Mouse (Mus musculus) intestine, postnatal 0 days (tissue): Measurements from ENCODE around the gene D030056L22Rik. TPM values are rescaled to one million over a fixed set of nuclear protein-coding genes. Genes with fewer than 3 reads are reported as not detected.

Experiments
- ATAC-seq: fragments of 200-750 bp; cut with Nextera tagmentation; 2 replicates; pipeline ENCODE4 v1.8.0; 2017; ENCODE audit warnings: mild to moderate bottlenecking, moderate TSS enrichment, moderate library complexity
- H3K27ac ChIP-seq: fragments of 300-500 bp; sonication (generic); 2 replicates; pipeline ENCODE4 v1.5.1; 2014; ENCODE audit warnings: mild to moderate bottlenecking, low read depth, low read length, moderate library complexity
- H3K27me3 ChIP-seq: fragments of 300-500 bp; sonication (generic); replicated peaks from 2 replicates; pipeline ENCODE4 v1.6.1; 2014; ENCODE audit warnings: low read length, mixed read lengths; ENCODE audit not compliant: control insufficient read depth, insufficient read depth
- H3K36me3 ChIP-seq: fragments of 300-500 bp; sonication (generic); 2 replicates; pipeline ENCODE4 v1.6.1; 2014; ENCODE audit warnings: mild to moderate bottlenecking, moderate library complexity; ENCODE audit not compliant: control insufficient read depth, insufficient read depth
- H3K4me1 ChIP-seq: fragments of 300-500 bp; sonication (generic); replicated peaks from 2 replicates; pipeline ENCODE4 v1.6.1; 2014; ENCODE audit warnings: antibody characterized with exemption, low read length, mixed read lengths; ENCODE audit not compliant: control insufficient read depth, insufficient read depth
- H3K4me2 ChIP-seq: fragments of 300-500 bp; sonication (generic); replicated peaks from 2 replicates; pipeline ENCODE4 v1.6.1; 2014; ENCODE audit warnings: low read depth, mild to moderate bottlenecking, moderate library complexity
- H3K4me3 ChIP-seq: fragments of 300-500 bp; sonication (generic); 2 replicates; pipeline ENCODE4 v1.5.1; 2014; ENCODE audit warnings: low read depth, low read length
- H3K9ac ChIP-seq: fragments of 300-500 bp; sonication (generic); 2 replicates; pipeline ENCODE4 v1.6.1; 2014; ENCODE audit warnings: mild to moderate bottlenecking, low read depth, low read length
- H3K9me3 ChIP-seq: fragments of 300-500 bp; sonication (generic); 2 replicates; pipeline ENCODE4 v1.6.1; 2016; ENCODE audit warnings: mixed run types; ENCODE audit not compliant: control insufficient read depth
- CTCF ChIP-seq: sonication (generic); IDR thresholded peaks from 2 replicates; pipeline ENCODE4 v1.5.1; 2016; ENCODE audit warnings: low read depth, mild to moderate bottlenecking, control low read depth, antibody characterized with exemption, moderate library complexity
- WGBS: fragments of 180-500 bp; shearing (Covaris S2); extraction: QIAGEN DNeasy Blood & Tissue Kit; methylation state at CpG from one replicate; pipeline ENCODE4 v1.1.7; 2014; 5-methylcytosine and 5-hydroxymethylcytosine counted together
- polyA plus RNA-seq: library from polyadenylated mRNA; unstranded; fragments of >200 nt; fragmentation: Nextera tagmentation; extraction: Ambion mirVana; gene quantifications from 2 replicates; pipeline ENCODE4 v1.2.1, GENCODE M21; 2015

Gene D030056L22Rik
- polyA plus RNA-seq, 1 experiment from 2014 or later: 11.3 TPM

GRCm38 (mm10) chr19:18758269-18758668 is 45.3 kb downstream of the D030056L22Rik start:
- Histone ChIP-seq H3K9me3 (no peaks in the 10 kb centered on the region), H3K27me3 (no peaks in the 10 kb centered on the region), H3K4me2 (no peak overlapping the region), H3K27ac (no peak overlapping the region), H3K36me3 (no peaks in the 10 kb centered on the region), H3K9ac (no peak overlapping the region), H3K4me1 (no peaks in the 10 kb centered on the region), H3K4me3 (no peak overlapping the region)
- TF ChIP-seq CTCF: no peak
- no peak for ATAC-seq
- 31% methylated on average over 6 of the region's 6 CpGs for WGBS

DNA sequence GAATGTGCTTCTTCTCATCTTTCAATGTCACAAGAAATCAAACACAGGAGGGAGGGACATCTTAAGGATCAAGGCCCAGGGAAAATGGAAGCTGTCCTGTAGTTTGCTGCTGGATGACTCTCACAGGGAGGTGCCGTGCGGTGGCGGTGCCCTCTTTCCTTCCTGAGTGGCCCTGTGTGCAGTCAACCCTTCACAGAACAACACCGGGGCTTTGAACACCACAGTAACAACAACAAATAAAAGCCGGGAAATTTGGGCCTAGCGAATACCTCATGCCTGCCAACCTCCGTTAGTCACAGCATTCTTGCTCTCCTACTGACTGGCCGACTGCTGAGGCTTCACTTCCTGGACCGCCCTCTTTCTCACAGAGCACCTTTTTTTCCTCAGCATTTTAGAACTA is 45.9 kb downstream of the D030056L22Rik start:
- no peak for TF ChIP-seq CTCF
- H3K27me3 ChIP-seq: no peaks in the 10 kb centered on the region
- no peak for ATAC-seq
- WGBS: 73% methylated on average over 9 of the region's 9 CpGs
- no peaks in the 10 kb centered on the region for H3K4me1 ChIP-seq
- H3K9ac ChIP-seq: no peak overlapping the region
- H3K4me2 ChIP-seq: no peak overlapping the region
- H3K27ac ChIP-seq: no peak overlapping the region
- no peak overlapping the region for H3K4me3 ChIP-seq
- no peaks in the 10 kb centered on the region for H3K9me3 ChIP-seq
- H3K36me3 ChIP-seq: no peaks in the 10 kb centered on the region

DNA sequence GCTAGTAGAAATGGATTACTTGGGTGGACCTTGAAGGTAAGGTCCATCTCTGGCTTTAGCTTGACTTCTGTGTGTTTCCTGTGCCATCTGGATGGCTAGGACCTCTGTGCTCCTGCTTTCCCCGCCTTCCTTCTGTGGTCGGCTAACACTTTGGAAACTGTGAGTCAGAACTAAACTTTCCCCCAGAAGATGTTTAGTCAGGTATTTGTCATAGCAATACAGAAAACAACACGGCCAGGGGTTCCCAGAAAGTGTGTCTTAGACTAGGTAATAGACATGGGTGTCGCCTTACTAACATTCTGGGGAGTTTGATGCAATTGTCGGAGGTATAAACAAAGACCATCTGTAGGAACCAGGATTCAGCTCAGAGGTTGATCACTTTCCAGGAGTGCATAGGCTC is 53.4 kb downstream of the D030056L22Rik start:
- no peak for ATAC-seq
- TF ChIP-seq CTCF: no peak
- H3K9ac ChIP-seq: no peak overlapping the region
- no peak overlapping the region for H3K27ac ChIP-seq
- H3K9me3 ChIP-seq: no peaks in the 10 kb centered on the region
- H3K27me3 ChIP-seq: no peaks in the 10 kb centered on the region
- no peaks in the 10 kb centered on the region for H3K4me1 ChIP-seq
- no peak overlapping the region for H3K4me3 ChIP-seq
- H3K36me3 ChIP-seq: no peaks in the 10 kb centered on the region
- 76% methylated on average over 5 of the region's 5 CpGs for WGBS
- no peak overlapping the region for H3K4me2 ChIP-seq

Other genes with a start within 250 kb of the D030056L22Rik start
- 140 and 143 TPM in 2 replicates for gene Ostf1, start 81.4 kb upstream of the D030056L22Rik start, polyA plus RNA-seq
- 4.7 and 6.2 TPM in 2 replicates for gene Nmrk1, start 81.2 kb upstream of the D030056L22Rik start, polyA plus RNA-seq
- gene Carnmt1, start 42.4 kb upstream of the D030056L22Rik start, polyA plus RNA-seq: 14.5 and 15.5 TPM in 2 replicates
- 0.07 and 0.08 TPM in 2 replicates for gene Trpm6, start 36.8 kb downstream of the D030056L22Rik start, polyA plus RNA-seq